Mouse (Mus musculus) limb, embryonic 11.5 days (tissue): ENCODE data around the gene Rpl12. TPM values are rescaled to one million over a fixed set of nuclear protein-coding genes. Genes with fewer than 3 reads are reported as not detected.

Experiments
- ATAC-seq: fragments of 200-750 bp; cut with Nextera tagmentation; 2 replicates; pipeline ENCODE4 v1.8.0; 2017; ENCODE audit warnings: low read depth; ENCODE audit not compliant: insufficient number of reproducible peaks, low FRiP score, low TSS enrichment
- DNase-seq: peaks from one replicate; pipeline ENCODE4 v3.0.0-alpha.2; 2015; ENCODE audit warnings: low spot score
- H3K27ac ChIP-seq: fragments of 300-500 bp; sonication (generic); replicated peaks from 2 replicates; pipeline ENCODE4 v1.5.1; 2014; ENCODE audit warnings: low read depth, mild to moderate bottlenecking, low read length
- H3K27me3 ChIP-seq: fragments of 300-500 bp; sonication (generic); 2 replicates; pipeline ENCODE4 v1.6.1; 2014; ENCODE audit warnings: mild to moderate bottlenecking, low read length, mixed read lengths; ENCODE audit not compliant: control insufficient read depth, insufficient read depth
- H3K36me3 ChIP-seq: fragments of 300-500 bp; sonication (generic); 2 replicates; pipeline ENCODE4 v1.6.1; 2014; ENCODE audit warnings: mild to moderate bottlenecking, low read length, moderate library complexity, mixed read lengths; ENCODE audit not compliant: control insufficient read depth, insufficient read depth
- H3K4me1 ChIP-seq: fragments of 300-500 bp; sonication (generic); 2 replicates; pipeline ENCODE4 v1.6.1; 2014; ENCODE audit warnings: low read length, mixed read lengths; ENCODE audit not compliant: control insufficient read depth, insufficient read depth
- H3K4me2 ChIP-seq: fragments of 300-500 bp; sonication (generic); 2 replicates; pipeline ENCODE4 v1.6.1; 2014; ENCODE audit warnings: low read depth, mild to moderate bottlenecking, moderate library complexity; ENCODE audit not compliant: severe bottlenecking
- H3K4me3 ChIP-seq: fragments of 300-500 bp; sonication (generic); 2 replicates; pipeline ENCODE4 v1.5.1; 2014; ENCODE audit warnings: low read depth, low read length
- H3K9ac ChIP-seq: fragments of 300-500 bp; sonication (generic); 2 replicates; pipeline ENCODE4 v1.6.1; 2014; ENCODE audit warnings: mild to moderate bottlenecking, low read length
- H3K9me3 ChIP-seq: fragments of 300-500 bp; sonication (generic); 2 replicates; pipeline ENCODE4 v1.6.1; 2016; ENCODE audit warnings: low read length; ENCODE audit not compliant: control insufficient read depth
- WGBS: fragments of 180-500 bp; shearing (Covaris S2); extraction: QIAGEN DNeasy Blood & Tissue Kit; methylation state at CpG from one replicate; pipeline ENCODE4 v1.1.7; 2014; 5-methylcytosine and 5-hydroxymethylcytosine counted together
- polyA plus RNA-seq: library from polyadenylated mRNA; unstranded; fragments of >200 nt; fragmentation: Nextera tagmentation; extraction: Ambion mirVana; gene quantifications from 2 replicates; pipeline ENCODE4 v1.2.1, GENCODE M21; 2014

The Rpl12 gene
- polyA plus RNA-seq, 1 experiment from 2014 or later: 198 TPM

- ATAC-seq (peak; percentile 6; the same call in 1 of the 2 replicates), DNase-seq (peak; percentile 34)
- Histone ChIP-seq H3K4me2 (peak overlapping the region; percentile 99), H3K4me3 (peak overlapping the region; percentile 82), H3K9me3 (no peaks in the 10 kb centered on the region), H3K27me3 (no peaks in the 10 kb centered on the region), H3K27ac (no peak overlapping the region), H3K9ac (peak overlapping the region; percentile 77), H3K4me1 (peaks cover 10% of the 10 kb centered on the region; the same call in 1 of the 2 replicates), H3K36me3 (0 out of 2 replicates have a peak, but pooled peaks cover 2% of the 10 kb centered on the region)
- WGBS: under 1% methylated on average over 23 of the region's 23 CpGs
Measured at GRCm38 (mm10) chr2:32981281-32981680, 19.9 kb downstream of the Rpl12 start.

DNA sequence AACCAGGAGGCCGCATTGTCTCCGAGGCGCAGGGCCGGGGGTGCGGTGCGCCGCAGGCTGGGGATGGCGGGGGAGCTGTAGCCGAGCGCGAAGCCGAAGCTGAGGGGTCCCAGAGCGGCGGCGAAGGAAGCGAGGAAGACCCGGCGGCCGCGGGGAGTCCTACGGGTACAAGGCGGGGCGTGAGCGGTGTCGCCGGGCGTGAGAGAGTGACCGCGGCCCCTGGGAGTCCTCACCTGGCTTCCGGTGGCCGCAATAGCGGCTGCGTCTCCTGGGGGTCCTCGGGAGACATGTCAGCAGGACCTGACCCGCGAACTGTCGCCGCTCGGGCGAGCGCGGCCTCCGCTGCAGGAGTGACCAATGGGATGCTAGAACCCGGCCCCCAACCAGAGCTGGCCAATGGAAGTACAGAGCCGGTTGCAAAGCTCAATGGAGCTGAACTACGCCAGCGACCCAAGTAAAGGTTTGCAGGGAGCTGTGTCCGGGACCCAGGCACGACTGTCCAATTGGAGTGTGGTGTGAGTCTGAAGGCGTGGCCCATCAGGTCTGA lies 20.4 kb downstream of the Rpl12 start, which contains the start of gene Slc2a8:
Gene Slc2a8, minus strand, starts transcription at position 359 of the 547 bp plus-strand sequence.
- under 1% methylated on average over 50 of the region's 50 CpGs for WGBS
- peaks cover 10% of the 10 kb centered on the region; the same call in 1 of the 2 replicates for H3K4me1 ChIP-seq
- peak within 1 kb of the TSS; percentile 82 for H3K4me3 ChIP-seq
- DNase-seq (peak; percentile 93), ATAC-seq (peak; percentile 95)
- H3K9me3 ChIP-seq: no peaks in the 10 kb centered on the region
- H3K9ac ChIP-seq: peak within 1 kb of the TSS; percentile 77
- H3K36me3 ChIP-seq: no peaks in the 10 kb centered on the region
- H3K27ac ChIP-seq: no peak within 1 kb of the TSS
- peak within 1 kb of the TSS; percentile 99 for H3K4me2 ChIP-seq
- H3K27me3 ChIP-seq: no peaks in the 10 kb centered on the region

GRCm38 (mm10) chr2:32982700-32983099 lies 21.3 kb downstream of the Rpl12 start:
- H3K9ac ChIP-seq: no peak overlapping the region
- WGBS: 4% methylated on average over 4 of the region's 4 CpGs
- no peak for ATAC-seq

DNA sequence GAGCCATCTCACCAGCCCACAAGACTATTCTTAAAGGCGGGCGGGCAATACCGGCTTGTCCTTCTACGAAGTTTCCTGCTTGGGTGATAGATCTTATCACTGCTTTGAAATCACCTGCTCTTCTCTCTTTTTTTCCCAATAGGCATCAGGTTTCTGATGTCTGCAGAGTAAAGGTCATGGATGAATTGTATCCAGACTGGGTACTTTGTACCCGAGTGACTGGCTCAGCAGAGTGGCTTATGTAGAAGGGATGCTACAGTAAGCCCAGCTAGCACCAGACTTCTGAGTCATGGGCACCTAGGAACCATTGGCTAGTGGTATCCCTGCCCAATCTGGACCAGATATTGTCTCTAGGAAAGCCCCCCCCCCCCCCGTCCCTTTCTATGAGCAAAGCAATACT lies 22.3 kb downstream of the Rpl12 start:
- Histone ChIP-seq H3K9ac (no peak overlapping the region), H3K27me3 (no peaks in the 10 kb centered on the region), H3K4me2 (no peak overlapping the region), H3K36me3 (no peaks in the 10 kb centered on the region), H3K9me3 (no peaks in the 10 kb centered on the region), H3K27ac (no peak overlapping the region), H3K4me3 (no peak overlapping the region), H3K4me1 (peaks cover 10% of the 10 kb centered on the region; the same call in 1 of the 2 replicates)
- 49% methylated on average over 6 of the region's 6 CpGs for WGBS
- ATAC-seq (no peak), DNase-seq (no peak)

More at GRCm38 (mm10) chr2:32982700-32983099, 21.3 kb downstream of the Rpl12 start:
- Histone ChIP-seq H3K4me3 (peak overlapping the region; percentile 82), H3K4me2 (peak overlapping the region; percentile 99), H3K27me3 (no peaks in the 10 kb centered on the region), H3K9me3 (no peaks in the 10 kb centered on the region), H3K27ac (no peak overlapping the region), H3K4me1 (peaks cover 10% of the 10 kb centered on the region; the same call in 1 of the 2 replicates), H3K36me3 (no peaks in the 10 kb centered on the region)
- no peak for DNase-seq

DNA sequence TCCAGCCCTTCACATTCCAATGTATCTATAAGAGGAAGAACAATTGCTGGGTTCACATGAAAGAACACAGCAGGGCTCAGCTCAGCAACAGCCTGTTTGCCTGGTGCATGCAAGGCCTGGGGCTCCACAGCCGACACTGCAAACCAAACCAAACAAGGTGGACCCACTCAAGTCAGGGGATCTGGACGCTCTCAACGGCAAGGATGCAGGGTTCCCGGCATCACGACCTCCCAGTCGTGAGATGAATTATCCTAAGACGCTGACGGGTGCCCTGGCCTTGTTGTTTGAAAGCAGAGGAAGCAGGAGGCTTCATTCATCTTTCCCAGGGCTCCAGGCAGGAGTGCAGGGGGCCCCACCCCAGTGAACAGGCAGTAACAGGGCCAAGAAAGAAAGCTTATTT lies 24.5 kb downstream of the Rpl12 start:
- no peak overlapping the region for H3K9ac ChIP-seq
- H3K27me3 ChIP-seq: no peaks in the 10 kb centered on the region
- H3K27ac ChIP-seq: no peak overlapping the region
- H3K4me1 ChIP-seq: peaks cover 9% of the 10 kb centered on the region; the same call in 1 of the 2 replicates
- no peaks in the 10 kb centered on the region for H3K9me3 ChIP-seq
- 70% methylated on average over 8 of the region's 8 CpGs for WGBS
- H3K4me3 ChIP-seq: no peak overlapping the region
- 0 out of 2 replicates have a peak, but pooled peaks cover 2% of the 10 kb centered on the region for H3K36me3 ChIP-seq
- ATAC-seq (no peak), DNase-seq (no peak)
- H3K4me2 ChIP-seq: no peak overlapping the region

- 83% methylated on average over 3 of the region's 3 CpGs for WGBS
- H3K4me2 ChIP-seq: no peak overlapping the region
Measured at GRCm38 (mm10) chr2:32989376-32989775, 28.0 kb downstream of the Rpl12 start.

GRCm38 (mm10) chr2:32990167-32990832 lies 28.9 kb downstream of the Rpl12 start:
- Histone ChIP-seq H3K36me3 (0 out of 2 replicates have a peak, but pooled peaks cover 2% of the 10 kb centered on the region), H3K27ac (no peak overlapping the region), H3K4me2 (no peak overlapping the region), H3K4me3 (no peak overlapping the region), H3K9me3 (no peaks in the 10 kb centered on the region), H3K27me3 (no peaks in the 10 kb centered on the region), H3K4me1 (no peaks in the 10 kb centered on the region), H3K9ac (no peak overlapping the region)
- no peak for ATAC-seq
- 63% methylated on average over 13 of the region's 13 CpGs for WGBS
- no peak for DNase-seq

More at GRCm38 (mm10) chr2:32989376-32989775, 28.0 kb downstream of the Rpl12 start:
- Histone ChIP-seq H3K4me3 (no peak overlapping the region), H3K9me3 (no peaks in the 10 kb centered on the region), H3K27me3 (no peaks in the 10 kb centered on the region), H3K27ac (no peak overlapping the region), H3K36me3 (0 out of 2 replicates have a peak, but pooled peaks cover 2% of the 10 kb centered on the region), H3K9ac (no peak overlapping the region), H3K4me1 (no peaks in the 10 kb centered on the region)
- ATAC-seq: no peak
- DNase-seq: no peak

- 75% methylated on average over 6 of the region's 6 CpGs for WGBS
- Histone ChIP-seq H3K4me3 (no peak overlapping the region), H3K27ac (no peak overlapping the region), H3K9ac (no peak overlapping the region), H3K4me1 (no peaks in the 10 kb centered on the region), H3K36me3 (0 out of 2 replicates have a peak, but pooled peaks cover 2% of the 10 kb centered on the region), H3K4me2 (no peak overlapping the region), H3K9me3 (no peaks in the 10 kb centered on the region), H3K27me3 (no peaks in the 10 kb centered on the region)
- ATAC-seq: no peak
- no peak for DNase-seq
Measured at GRCm38 (mm10) chr2:32992130-32992529, 30.8 kb downstream of the Rpl12 start.
